Comparison of ENCODE assay signal across 26 mouse cellular contexts in the genomic region with DNA sequence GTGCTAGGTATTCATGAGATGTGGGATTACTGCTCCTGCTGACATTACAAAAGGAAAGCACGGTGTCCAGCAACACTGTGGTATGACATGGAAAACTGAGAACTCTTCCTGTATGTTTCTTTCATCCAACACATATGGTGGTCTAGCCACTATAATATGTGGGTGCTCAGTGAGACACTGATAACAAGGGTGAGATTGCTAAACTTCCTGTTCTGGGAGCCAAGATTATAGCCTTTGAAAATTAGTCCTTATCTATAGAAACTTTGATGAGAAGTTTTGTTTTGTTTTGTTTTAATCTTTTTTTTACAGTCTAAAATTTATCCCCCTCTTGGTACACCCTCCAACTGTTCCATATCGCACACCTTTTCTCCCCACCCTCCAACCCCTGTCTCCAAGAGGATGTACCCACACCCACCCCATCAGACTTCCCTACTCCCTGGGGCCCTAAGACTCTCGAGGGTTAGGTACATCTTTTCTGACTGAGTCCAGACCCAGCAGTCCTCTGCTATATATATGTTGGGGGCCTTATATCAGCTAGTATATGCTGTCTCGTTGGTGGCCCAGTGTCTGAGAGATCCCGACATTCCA.
DNase-seq lines count a peak whose midpoint lies in the region; ATAC-seq and TF ChIP-seq lines count a peak whose summit lies in the region.
"Had no signal": no experiment of that assay in that cellular context is flagged by ENCODE, and none has a peak within 500 bp of the region (broad histone marks: within the 10 kb centered on the region; RNA-seq: fewer than 3 reads in every experiment).

No protein-coding gene starts in this region.

- H3K27ac ChIP-seq in embryonic facial prominence, embryonic 12.5 days = no peak overlapping the region
- H3K27ac ChIP-seq in embryonic facial prominence, embryonic 10.5 days (replicated peaks) = no peak overlapping the region
- no peak overlapping the region for H3K27ac ChIP-seq in midbrain, embryonic 12.5 days (replicated peaks)
- H3K27ac ChIP-seq in midbrain, embryonic 16.5 days (ENCODE audit: low read length) = no peak overlapping the region
- H3K27ac ChIP-seq in MEL (ENCODE audit: control insufficient read depth, low read depth, low read length) = no peak overlapping the region
- H3K27ac ChIP-seq: forebrain, embryonic 10.5 days; forebrain, embryonic 13.5 days; heart, embryonic 15.5 days; hindbrain, embryonic 10.5 days had no signal

- no peaks in the 10 kb centered on the region for H3K36me3 ChIP-seq in embryonic facial prominence, embryonic 12.5 days
- no peaks in the 10 kb centered on the region for H3K36me3 ChIP-seq in embryonic facial prominence, embryonic 10.5 days (replicated peaks)
- no peaks in the 10 kb centered on the region for H3K36me3 ChIP-seq in midbrain, embryonic 12.5 days
- no peaks in the 10 kb centered on the region for H3K36me3 ChIP-seq in midbrain, embryonic 16.5 days (ENCODE audit: control insufficient read depth, insufficient read depth, low read length)
- H3K36me3 ChIP-seq in MEL (ENCODE audit: control insufficient read depth in 1 of 2, insufficient read depth in 2 of 2, low read length in 2 of 2) = peaks cover 0 to 19% of the 10 kb centered on the region in 2 experiments; a peak in 2 of 4 replicates
- H3K36me3 ChIP-seq: forebrain, embryonic 10.5 days; heart, embryonic 12.5 days; heart, embryonic 15.5 days; hindbrain, embryonic 10.5 days had no signal

- no peak overlapping the region for H3K4me2 ChIP-seq in embryonic facial prominence, embryonic 12.5 days (replicated peaks)
- no peak overlapping the region for H3K4me2 ChIP-seq in midbrain, embryonic 12.5 days (replicated peaks)
- H3K4me2 ChIP-seq in midbrain, embryonic 16.5 days (ENCODE audit: low read length) = no peak overlapping the region
- H3K4me2 ChIP-seq: heart, embryonic 12.5 days; heart, embryonic 15.5 days had no signal

- TF ChIP-seq EP300 in MEL (IDR thresholded peaks at IDR 0.05; ENCODE audit: low read depth in 1 of 2, low read length in 2 of 2) = peak; percentile 82 to 91

- no peak for TF ChIP-seq POLR2A in MEL (IDR thresholded peaks at IDR 0.05; ENCODE audit: control insufficient read depth in 1 of 2, insufficient read depth in 1 of 2, low read depth in 1 of 2, low read length in 2 of 2, poor library complexity in 1 of 2)

- no peak for TF ChIP-seq CTCF in MEL (IDR thresholded peaks at IDR 0.05 in 2 of 3, conservative IDR thresholded peaks at IDR 0.05 in 1 of 3; ENCODE audit: control insufficient read depth in 1 of 3, insufficient read depth in 1 of 3, low read depth in 2 of 3, low read length in 3 of 3, poor library complexity in 1 of 3, severe bottlenecking in 1 of 3)

- no peak overlapping the region for H3K9ac ChIP-seq in embryonic facial prominence, embryonic 12.5 days
- no peak overlapping the region for H3K9ac ChIP-seq in midbrain, embryonic 12.5 days (replicated peaks)
- H3K9ac ChIP-seq in midbrain, embryonic 16.5 days (ENCODE audit: low read depth, low read length) = no peak overlapping the region
- no peak overlapping the region for H3K9ac ChIP-seq in MEL (ENCODE audit: control insufficient read depth, low read depth, low read length, poor library complexity, severe bottlenecking)
- H3K9ac ChIP-seq: forebrain, embryonic 13.5 days; heart, embryonic 12.5 days; heart, embryonic 15.5 days had no signal

- H3K4me1 ChIP-seq in embryonic facial prominence, embryonic 12.5 days = no peaks in the 10 kb centered on the region; the same call in 1 of the 2 replicates
- peaks cover 26% of the 10 kb centered on the region for H3K4me1 ChIP-seq in embryonic facial prominence, embryonic 10.5 days
- H3K4me1 ChIP-seq in midbrain, embryonic 12.5 days = peaks cover 8% of the 10 kb centered on the region; the same call in 1 of the 2 replicates
- peaks cover 4% of the 10 kb centered on the region; the same call in 1 of the 2 replicates for H3K4me1 ChIP-seq in midbrain, embryonic 16.5 days (ENCODE audit: control insufficient read depth, insufficient read depth, low read length)
- H3K4me1 ChIP-seq in MEL (ENCODE audit: control insufficient read depth in 1 of 2, insufficient read depth in 2 of 2, low read length in 2 of 2) = peaks cover 5 to 6% of the 10 kb centered on the region in 2 experiments; a peak in 2 of 4 replicates

- no peak overlapping the region for H3K4me3 ChIP-seq in embryonic facial prominence, embryonic 12.5 days
- H3K4me3 ChIP-seq in embryonic facial prominence, embryonic 10.5 days = no peak overlapping the region
- no peak overlapping the region for H3K4me3 ChIP-seq in midbrain, embryonic 12.5 days
- no peak overlapping the region for H3K4me3 ChIP-seq in midbrain, embryonic 16.5 days (ENCODE audit: low read depth, low read length)
- no peak overlapping the region for H3K4me3 ChIP-seq in MEL (ENCODE audit: control insufficient read depth in 1 of 2, insufficient read depth in 1 of 2, low read depth in 2 of 2, low read length in 2 of 2)
- H3K4me3 ChIP-seq: forebrain, embryonic 10.5 days; forebrain, embryonic 13.5 days; heart, embryonic 12.5 days; heart, embryonic 15.5 days; hindbrain, embryonic 10.5 days had no signal

- H3K79me2 ChIP-seq in MEL (ENCODE audit: control insufficient read depth, insufficient read depth, low read length, poor library complexity) = no peaks in the 10 kb centered on the region

- 77% methylated on average over 5 of the region's 5 CpGs for WGBS in embryonic facial prominence, embryonic 12.5 days
- WGBS in embryonic facial prominence, embryonic 10.5 days = 76% methylated on average over 5 of the region's 5 CpGs
- WGBS in midbrain, embryonic 12.5 days = 78% methylated on average over 5 of the region's 5 CpGs
- 81% methylated on average over 5 of the region's 5 CpGs for WGBS in midbrain, embryonic 16.5 days

- no peak for TF ChIP-seq RAD21 in MEL (IDR thresholded peaks at IDR 0.05; ENCODE audit: low read depth, low read length)

- ATAC-seq in embryonic facial prominence, embryonic 12.5 days (ENCODE audit: insufficient number of reproducible peaks, insufficient read depth, low FRiP score, low TSS enrichment) = peak; percentile 22; the same call in 1 of the 2 replicates
- ATAC-seq in midbrain, embryonic 12.5 days (ENCODE audit: low FRiP score, low read depth) = peak; percentile 50; the same call in 1 of the 2 replicates
- ATAC-seq in midbrain, embryonic 16.5 days = no peak
- ATAC-seq: activated CD4-positive, CD25-positive, alpha-beta regulatory T cell, adult 4 months; hindbrain, embryonic 16.5 days; intestine, postnatal 0 days had no signal

- no peaks in the 10 kb centered on the region for H3K9me3 ChIP-seq in embryonic facial prominence, embryonic 12.5 days
- H3K9me3 ChIP-seq in embryonic facial prominence, embryonic 10.5 days = no peaks in the 10 kb centered on the region
- H3K9me3 ChIP-seq in midbrain, embryonic 12.5 days = no peaks in the 10 kb centered on the region
- H3K9me3 ChIP-seq in midbrain, embryonic 16.5 days (replicated peaks; ENCODE audit: control insufficient read depth, low read length, poor library complexity, severe bottlenecking) = no peaks in the 10 kb centered on the region
- no peaks in the 10 kb centered on the region for H3K9me3 ChIP-seq in MEL (replicated peaks; ENCODE audit: insufficient read depth, low read length)
- H3K9me3 ChIP-seq: forebrain, embryonic 13.5 days; heart, embryonic 12.5 days; heart, embryonic 15.5 days had no signal

- no peak for DNase-seq in embryonic facial prominence, embryonic 10.5 days (ENCODE audit: low spot score)
- peak; percentile 34 for DNase-seq in MEL (ENCODE audit: low read depth, low spot score)
- no peak for DNase-seq in thymus, postnatal 10 days (ENCODE audit: low spot score in 2 of 2)
- no peak for DNase-seq in gastrocnemius, postnatal 25 days
- DNase-seq: adrenal gland, adult 8-10 months; adrenal gland, postnatal 36 days; B cell, adult 2 months; cerebellum, adult 18-20 months; cerebellum, adult 9-10 months; cerebellum, postnatal 14 days; gastrocnemius, postnatal 10 days; heart, adult 18-20 months; heart, postnatal 10 days; heart, postnatal 36 days had no signal

- H3K27me3 ChIP-seq in embryonic facial prominence, embryonic 12.5 days = no peaks in the 10 kb centered on the region
- no peaks in the 10 kb centered on the region for H3K27me3 ChIP-seq in embryonic facial prominence, embryonic 10.5 days (replicated peaks; ENCODE audit: low read depth, poor library complexity, severe bottlenecking)
- no peaks in the 10 kb centered on the region for H3K27me3 ChIP-seq in midbrain, embryonic 12.5 days
- H3K27me3 ChIP-seq in midbrain, embryonic 16.5 days (ENCODE audit: control insufficient read depth, insufficient read depth, low read depth, low read length) = no peaks in the 10 kb centered on the region
- H3K27me3 ChIP-seq in MEL (ENCODE audit: control insufficient read depth in 1 of 2, insufficient read depth in 2 of 2, low read length in 2 of 2) = no peaks in the 10 kb centered on the region
- H3K27me3 ChIP-seq: CH12.LX; heart, embryonic 12.5 days; heart, embryonic 15.5 days had no signal

TF ChIP-seq in MEL, 35 proteins besides CTCF, POLR2A, EP300 and RAD21:
- no peak for TF ChIP-seq JUND (IDR thresholded peaks at IDR 0.05; ENCODE audit: low read depth, low read length)
- no peak for TF ChIP-seq UBTF (IDR thresholded peaks at IDR 0.05; ENCODE audit: borderline replicate concordance, insufficient read depth, low read depth, low read length)
- peak; percentile 90 for TF ChIP-seq GATA1 (IDR thresholded peaks at IDR 0.05; ENCODE audit: low read depth, low read length)
- peak; percentile 64 for TF ChIP-seq ETS1 (IDR thresholded peaks at IDR 0.05; ENCODE audit: low read depth, low read length)
- peak; percentile 45 for TF ChIP-seq ZNF384 (IDR thresholded peaks at IDR 0.05; ENCODE audit: low read depth, low read length)
- TF ChIP-seq RCOR1 (IDR thresholded peaks at IDR 0.05; ENCODE audit: low read depth, low read length) = peak; percentile 97
- no peak for TF ChIP-seq ELF1 (IDR thresholded peaks at IDR 0.05; ENCODE audit: low read depth, low read length)
- TF ChIP-seq TCF12 (IDR thresholded peaks at IDR 0.05; ENCODE audit: low read depth, low read length) = peak; percentile 79
- TF ChIP-seq BHLHE40 (IDR thresholded peaks at IDR 0.05; ENCODE audit: borderline replicate concordance, low read depth, low read length) = no peak
- TF ChIP-seq CHD1 (IDR thresholded peaks at IDR 0.05; ENCODE audit: low read depth, low read length) = no peak
- TF ChIP-seq TBP (IDR thresholded peaks at IDR 0.05; ENCODE audit: low read depth, low read length) = no peak
- no peak for TF ChIP-seq MAFK (IDR thresholded peaks at IDR 0.05; ENCODE audit: borderline replicate concordance, low read depth, low read length)
- no peak for TF ChIP-seq POLR2AphosphoS5 (IDR thresholded peaks at IDR 0.05; ENCODE audit: borderline replicate concordance, low read depth, low read length)
- peak; percentile 33 for TF ChIP-seq TAL1 (IDR thresholded peaks at IDR 0.05; ENCODE audit: low read length)
- no peak for TF ChIP-seq E2F4 (IDR thresholded peaks at IDR 0.05; ENCODE audit: borderline replicate concordance, low read depth, low read length)
TF ChIP-seq in MEL: peak in this region for 6.
